ENCODE assay signal across 8 mouse cellular contexts in the genomic region with DNA sequence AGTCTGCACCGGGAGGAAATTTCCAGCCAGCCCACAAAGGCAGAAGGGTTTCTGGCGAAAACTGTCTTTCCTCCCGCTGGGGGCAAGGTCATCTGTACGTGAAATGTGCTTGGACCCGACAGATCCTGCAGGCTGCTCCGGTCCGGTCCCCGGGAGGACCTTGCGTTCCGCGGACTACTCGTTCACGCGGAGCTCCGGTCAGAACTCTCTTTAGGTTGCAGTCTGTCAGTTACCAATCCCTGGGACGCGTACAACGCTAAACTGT. TPM values are rescaled to one million over a fixed set of nuclear protein-coding genes. Genes with fewer than 3 reads are reported as not detected.
DNase-seq lines count a peak whose midpoint lies in the region; ATAC-seq lines count a peak whose summit lies in the region.

No protein-coding gene starts in this region.

- H3K4me1 ChIP-seq in kidney, embryonic 15.5 days, result peaks cover 59% of the 10 kb centered on the region
- H3K4me1 ChIP-seq in embryonic facial prominence, embryonic 10.5 days, result peaks cover 73% of the 10 kb centered on the region
- peaks cover 49% of the 10 kb centered on the region for H3K4me1 ChIP-seq in hindbrain, embryonic 16.5 days (ENCODE audit: control insufficient read depth, insufficient read depth, low read depth, low read length)
- peaks cover 51% of the 10 kb centered on the region for H3K4me1 ChIP-seq in midbrain, embryonic 14.5 days (ENCODE audit: control insufficient read depth, insufficient read depth, low read length)

- peak overlapping the region; percentile 77 for H3K4me3 ChIP-seq in kidney, embryonic 15.5 days (replicated peaks)
- H3K4me3 ChIP-seq in embryonic facial prominence, embryonic 10.5 days, result peak overlapping the region; percentile 93
- peak overlapping the region; percentile 76 for H3K4me3 ChIP-seq in hindbrain, embryonic 16.5 days (ENCODE audit: low read length)
- H3K4me3 ChIP-seq in midbrain, embryonic 14.5 days (replicated peaks; ENCODE audit: low read depth, low read length), result peak overlapping the region; percentile 62

- peak overlapping the region; percentile 95 for H3K4me2 ChIP-seq in kidney, embryonic 15.5 days
- peak overlapping the region; percentile 67 for H3K4me2 ChIP-seq in hindbrain, embryonic 16.5 days (ENCODE audit: low read length)
- peak overlapping the region; percentile 99 for H3K4me2 ChIP-seq in midbrain, embryonic 14.5 days (ENCODE audit: low read length)

- H3K9ac ChIP-seq in kidney, embryonic 15.5 days, result peak overlapping the region; percentile 83
- H3K9ac ChIP-seq in hindbrain, embryonic 16.5 days (ENCODE audit: low read depth, low read length), result peak overlapping the region; percentile 85
- H3K9ac ChIP-seq in midbrain, embryonic 14.5 days (replicated peaks; ENCODE audit: low read length), result peak overlapping the region; percentile 85

- H3K27ac ChIP-seq in kidney, embryonic 15.5 days, result peak overlapping the region; percentile 97
- peak overlapping the region; percentile 90 for H3K27ac ChIP-seq in embryonic facial prominence, embryonic 10.5 days (replicated peaks)
- H3K27ac ChIP-seq in hindbrain, embryonic 16.5 days (ENCODE audit: low read depth, low read length), result peak overlapping the region; percentile 91
- H3K27ac ChIP-seq in midbrain, embryonic 14.5 days (replicated peaks; ENCODE audit: low read depth, low read length), result peak overlapping the region; percentile 100

- H3K36me3 ChIP-seq in kidney, embryonic 15.5 days, result peaks cover 50% of the 10 kb centered on the region
- peaks cover 59% of the 10 kb centered on the region for H3K36me3 ChIP-seq in embryonic facial prominence, embryonic 10.5 days (replicated peaks)
- H3K36me3 ChIP-seq in hindbrain, embryonic 16.5 days (ENCODE audit: control insufficient read depth, insufficient read depth, low read length), result peaks cover 20% of the 10 kb centered on the region
- peaks cover 50% of the 10 kb centered on the region for H3K36me3 ChIP-seq in midbrain, embryonic 14.5 days (ENCODE audit: control insufficient read depth, insufficient read depth, low read length)

- H3K27me3 ChIP-seq in kidney, embryonic 15.5 days, result no peaks in the 10 kb centered on the region
- H3K27me3 ChIP-seq in embryonic facial prominence, embryonic 10.5 days (replicated peaks; ENCODE audit: low read depth, poor library complexity, severe bottlenecking), result no peaks in the 10 kb centered on the region
- no peaks in the 10 kb centered on the region for H3K27me3 ChIP-seq in hindbrain, embryonic 16.5 days (replicated peaks; ENCODE audit: control insufficient read depth, insufficient read depth, low read length)
- no peaks in the 10 kb centered on the region for H3K27me3 ChIP-seq in midbrain, embryonic 14.5 days (ENCODE audit: control insufficient read depth, insufficient read depth, low read length)

- WGBS in kidney, embryonic 15.5 days, result under 1% methylated on average over 18 of the region's 18 CpGs
- 0% methylated on average over 18 of the region's 18 CpGs for WGBS in embryonic facial prominence, embryonic 10.5 days
- 0% methylated on average over 18 of the region's 18 CpGs for WGBS in hindbrain, embryonic 16.5 days
- WGBS in midbrain, embryonic 14.5 days, result 0% methylated on average over 18 of the region's 18 CpGs

- no peaks in the 10 kb centered on the region for H3K9me3 ChIP-seq in kidney, embryonic 15.5 days (replicated peaks)
- no peaks in the 10 kb centered on the region for H3K9me3 ChIP-seq in embryonic facial prominence, embryonic 10.5 days
- no peaks in the 10 kb centered on the region for H3K9me3 ChIP-seq in hindbrain, embryonic 16.5 days (ENCODE audit: control insufficient read depth, low read length)
- no peaks in the 10 kb centered on the region for H3K9me3 ChIP-seq in midbrain, embryonic 14.5 days (ENCODE audit: control insufficient read depth, low read length)

- no peak for ATAC-seq in kidney, embryonic 15.5 days (replicated peaks; ENCODE audit: low FRiP score)
- no peak for ATAC-seq in hindbrain, embryonic 16.5 days
- ATAC-seq in midbrain, embryonic 14.5 days (ENCODE audit: low FRiP score, low TSS enrichment), result no peak

- no peak for DNase-seq in kidney, postnatal 36 days
- DNase-seq in embryonic facial prominence, embryonic 10.5 days (ENCODE audit: low spot score), result no peak
- no peak for DNase-seq in midbrain, embryonic 14.5 days
- no peak for DNase-seq in ovary, postnatal 10 days (ENCODE audit: low spot score)
- no peak for DNase-seq in testis, postnatal 10 days (ENCODE audit: low spot score)
- no peak for DNase-seq in adrenal gland, adult 2 months

RNA-seq across cellular contexts. Expression of gene Kdm6b, which starts 3.5 kb away (rescaled TPM):
- 32.6 and 33.0 TPM in 2 replicates for polyA plus RNA-seq in kidney, embryonic 15.5 days (2015; fragmentation: Nextera tagmentation; extraction: Ambion mirVana)
- polyA plus RNA-seq in embryonic facial prominence, embryonic 10.5 days (2016; fragmentation: Nextera tagmentation; extraction: Ambion mirVana), result 39.8 and 39.9 TPM in 2 replicates
- polyA plus RNA-seq in hindbrain, embryonic 16.5 days (2015; fragmentation: Nextera tagmentation; extraction: Ambion mirVana), result 22.9 and 29.0 TPM in 2 replicates
- polyA plus RNA-seq in midbrain, embryonic 14.5 days (2014; fragmentation: Nextera tagmentation; extraction: Ambion mirVana), result 41.1 and 41.2 TPM in 2 replicates
- total RNA-seq in adrenal gland, adult 2 months (2021), result 10 to 100 TPM; 31.4 to 41.5 TPM
- polyA plus RNA-seq in adrenal gland, adult 2 months (2012; rRNA removed), result 17.4 and 18.7 TPM in 2 replicates

RNA-seq across cellular contexts. Expression of gene Tmem88, which starts 11.9 kb away (rescaled TPM):
- 41.9 and 44.3 TPM in 2 replicates for polyA plus RNA-seq in kidney, embryonic 15.5 days (2015; fragmentation: Nextera tagmentation; extraction: Ambion mirVana)
- polyA plus RNA-seq in embryonic facial prominence, embryonic 10.5 days (2016; fragmentation: Nextera tagmentation; extraction: Ambion mirVana), result 19.8 and 23.1 TPM in 2 replicates
- polyA plus RNA-seq in hindbrain, embryonic 16.5 days (2015; fragmentation: Nextera tagmentation; extraction: Ambion mirVana), result 8.9 and 9.2 TPM in 2 replicates
- polyA plus RNA-seq in midbrain, embryonic 14.5 days (2014; fragmentation: Nextera tagmentation; extraction: Ambion mirVana), result 2.6 and 4.9 TPM in 2 replicates
- total RNA-seq in adrenal gland, adult 2 months (2021), result 10 to 100 TPM; 10.8 to 16.0 TPM
- polyA plus RNA-seq in adrenal gland, adult 2 months (2012; rRNA removed), result 86.3 and 94.7 TPM in 2 replicates

RNA-seq across cellular contexts. Expression of gene Cyb5d1, which starts 14.5 kb away (rescaled TPM):
- polyA plus RNA-seq in kidney, embryonic 15.5 days (2015; fragmentation: Nextera tagmentation; extraction: Ambion mirVana), result 30.2 and 30.5 TPM in 2 replicates
- 49.3 and 50.2 TPM in 2 replicates for polyA plus RNA-seq in embryonic facial prominence, embryonic 10.5 days (2016; fragmentation: Nextera tagmentation; extraction: Ambion mirVana)
- polyA plus RNA-seq in hindbrain, embryonic 16.5 days (2015; fragmentation: Nextera tagmentation; extraction: Ambion mirVana), result 28.7 and 33.0 TPM in 2 replicates
- 17.0 and 24.8 TPM in 2 replicates for polyA plus RNA-seq in midbrain, embryonic 14.5 days (2014; fragmentation: Nextera tagmentation; extraction: Ambion mirVana)
- total RNA-seq in adrenal gland, adult 2 months (2021), result 10 to 100 TPM; 44.2 to 59.7 TPM
- 10.7 and 11.8 TPM in 2 replicates for polyA plus RNA-seq in adrenal gland, adult 2 months (2012; rRNA removed)

RNA-seq across cellular contexts. Expression of gene Naa38, which starts 14.7 kb away (rescaled TPM):
- 153 and 155 TPM in 2 replicates for polyA plus RNA-seq in kidney, embryonic 15.5 days (2015; fragmentation: Nextera tagmentation; extraction: Ambion mirVana)
- polyA plus RNA-seq in embryonic facial prominence, embryonic 10.5 days (2016; fragmentation: Nextera tagmentation; extraction: Ambion mirVana), result 136 and 137 TPM in 2 replicates
- polyA plus RNA-seq in hindbrain, embryonic 16.5 days (2015; fragmentation: Nextera tagmentation; extraction: Ambion mirVana), result 102 and 130 TPM in 2 replicates
- 97.6 and 123 TPM in 2 replicates for polyA plus RNA-seq in midbrain, embryonic 14.5 days (2014; fragmentation: Nextera tagmentation; extraction: Ambion mirVana)
- 100 to 1,000 TPM; 124 to 157 TPM for total RNA-seq in adrenal gland, adult 2 months (2021)
- polyA plus RNA-seq in adrenal gland, adult 2 months (2012; rRNA removed), result 175 and 193 TPM in 2 replicates

RNA-seq across cellular contexts. Expression of gene Chd3, which starts 40.8 kb away (rescaled TPM):
- polyA plus RNA-seq in kidney, embryonic 15.5 days (2015; fragmentation: Nextera tagmentation; extraction: Ambion mirVana), result 54.8 and 62.8 TPM in 2 replicates
- 46.2 and 55.9 TPM in 2 replicates for polyA plus RNA-seq in embryonic facial prominence, embryonic 10.5 days (2016; fragmentation: Nextera tagmentation; extraction: Ambion mirVana)
- 68.0 and 73.2 TPM in 2 replicates for polyA plus RNA-seq in hindbrain, embryonic 16.5 days (2015; fragmentation: Nextera tagmentation; extraction: Ambion mirVana)
- 77.5 and 80.8 TPM in 2 replicates for polyA plus RNA-seq in midbrain, embryonic 14.5 days (2014; fragmentation: Nextera tagmentation; extraction: Ambion mirVana)
- total RNA-seq in adrenal gland, adult 2 months (2021), result 10 to 100 TPM; 71.0 to 92.8 TPM
- 83.4 and 107 TPM in 2 replicates for polyA plus RNA-seq in adrenal gland, adult 2 months (2012; rRNA removed)
